Mouse (Mus musculus) left cerebral cortex, postnatal 14 days (tissue): ENCODE measurements around the gene Ddc. TPM values are rescaled to one million over a fixed set of nuclear protein-coding genes. Genes with fewer than 3 reads are reported as not detected.

ENCODE experiments used
- DNase-seq, 2 experiments: peaks; one replicate each; pipeline ENCODE4 v3.0.0; 2021 to 2022; ENCODE audit warnings: low spot score in 2 of 2, mixed read lengths in 1 of 2
- intact Hi-C: fragments of 180-260 bp; cut with DNase I; formaldehyde crosslinking; loops from one replicate; pipeline ENCODE4 v1.15.1; 2025
- total RNA-seq, 2 experiments: library from RNA; stranded (reverse); gene quantifications; 2 replicates each; pipeline ENCODE4 v1.2.3; 2021

Ddc gene
- total RNA-seq, 2 experiments from 2014 or later, result 5.1 to 5.4 TPM

DNA sequence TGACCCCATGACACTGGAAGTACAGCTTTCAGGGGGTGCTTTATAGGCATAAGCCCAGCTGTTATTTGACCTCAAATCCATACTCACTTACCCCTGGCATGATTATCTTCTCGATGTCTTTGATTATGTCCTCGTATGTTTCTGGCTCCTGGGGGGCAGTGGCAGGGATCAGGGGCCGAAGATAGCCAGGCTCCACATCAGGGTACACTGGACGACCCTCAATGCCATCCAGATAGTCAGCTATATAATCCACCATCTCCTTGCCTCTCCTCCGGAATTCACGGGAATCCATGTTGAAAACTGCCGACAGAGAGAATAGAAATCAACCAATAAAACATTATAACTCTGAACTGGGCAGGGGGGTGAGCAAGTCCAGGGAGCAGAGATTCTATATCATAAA lies 17.6 kb downstream of the Ddc start:
- intact Hi-C loops, result no loop called here
- no peak for DNase-seq

DNA sequence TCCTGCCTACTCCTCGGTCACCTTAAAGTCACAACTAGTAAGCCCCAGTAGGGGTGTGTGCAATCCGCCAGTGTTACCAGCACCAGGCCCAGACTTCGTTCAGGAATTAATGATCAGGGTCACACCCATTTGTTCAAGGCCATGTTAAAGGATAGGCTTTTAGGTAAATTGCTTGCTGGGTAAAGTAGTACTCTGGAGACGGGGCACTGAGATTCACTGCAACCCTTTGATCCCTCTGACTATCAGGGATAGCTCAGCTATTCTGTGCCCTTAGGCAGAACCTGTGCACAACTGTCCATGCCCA lies 18.3 kb downstream of the Ddc start:
- intact Hi-C loops, result no loop called here
- no peak for DNase-seq

DNA sequence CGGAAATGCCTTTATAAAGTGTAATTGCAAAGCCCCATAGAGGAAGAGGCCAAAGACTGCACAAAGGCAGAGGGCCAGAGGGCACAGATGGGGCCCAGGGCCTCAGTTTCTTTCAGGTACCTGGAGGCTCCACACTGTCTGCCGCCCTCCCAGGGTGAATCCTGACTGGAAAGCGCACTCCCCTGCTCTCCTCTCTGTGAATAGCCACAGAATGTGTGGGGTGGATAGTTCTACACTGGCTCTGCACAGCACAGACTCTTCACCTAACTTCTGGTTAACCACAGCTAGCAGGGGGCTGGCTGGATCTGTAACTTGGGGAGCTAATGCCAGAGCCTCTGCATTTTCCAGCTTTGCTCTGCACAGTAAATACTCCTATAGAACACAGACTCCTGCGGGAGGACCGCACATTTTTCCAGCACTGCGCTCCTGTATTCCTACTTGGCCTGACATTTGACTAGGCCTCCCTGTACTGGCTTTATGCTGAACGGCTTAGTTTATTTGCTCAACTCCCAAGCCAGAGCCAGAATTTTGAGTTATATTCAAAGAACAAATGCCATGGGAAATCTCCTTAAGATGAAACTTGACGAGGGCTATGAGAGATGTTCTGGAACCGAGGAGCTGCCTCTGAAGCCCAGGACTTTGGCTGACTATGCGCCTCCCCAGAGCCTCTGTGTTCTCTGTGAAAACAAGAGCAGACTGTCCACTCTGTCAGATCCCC lies 18.8 kb downstream of the Ddc start:
- DNase-seq, result no peak
- intact Hi-C loops, result no loop called here

DNA sequence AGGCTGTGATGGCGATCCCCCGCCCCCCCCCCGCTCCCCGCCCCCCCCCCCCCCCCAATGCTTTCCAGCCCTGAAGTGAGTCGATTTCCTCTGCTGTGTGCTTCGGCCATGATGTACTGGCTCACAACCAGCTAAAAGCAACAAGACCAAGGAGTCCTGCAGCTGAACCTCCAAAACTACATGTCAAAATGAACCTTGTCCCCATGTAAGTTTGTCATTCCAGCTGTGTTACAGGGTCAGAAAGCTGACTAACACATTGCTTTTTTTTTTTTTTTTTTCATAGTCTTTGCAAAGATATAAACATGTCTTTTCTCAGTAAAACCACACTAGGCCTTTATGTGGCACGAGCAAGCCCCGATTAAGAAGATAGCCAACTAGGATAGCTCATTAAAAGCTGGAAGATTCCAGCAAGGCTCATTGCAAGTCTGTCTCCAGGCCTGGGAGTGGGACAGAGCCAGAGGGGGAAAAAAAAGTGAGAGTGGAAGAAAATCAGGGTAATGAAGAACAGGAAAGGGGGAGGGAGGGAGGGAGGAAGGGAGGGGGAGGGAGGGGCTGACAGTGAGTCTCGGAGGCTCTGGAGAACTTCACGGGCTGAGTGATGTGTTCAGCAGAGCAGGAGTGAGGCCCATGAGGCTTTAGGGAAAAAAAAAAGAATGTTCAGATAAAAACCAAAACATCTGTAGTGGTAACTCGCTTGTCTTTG lies 19.5 kb downstream of the Ddc start:
- intact Hi-C loops, result no loop called here
- DNase-seq, result no peak

DNA sequence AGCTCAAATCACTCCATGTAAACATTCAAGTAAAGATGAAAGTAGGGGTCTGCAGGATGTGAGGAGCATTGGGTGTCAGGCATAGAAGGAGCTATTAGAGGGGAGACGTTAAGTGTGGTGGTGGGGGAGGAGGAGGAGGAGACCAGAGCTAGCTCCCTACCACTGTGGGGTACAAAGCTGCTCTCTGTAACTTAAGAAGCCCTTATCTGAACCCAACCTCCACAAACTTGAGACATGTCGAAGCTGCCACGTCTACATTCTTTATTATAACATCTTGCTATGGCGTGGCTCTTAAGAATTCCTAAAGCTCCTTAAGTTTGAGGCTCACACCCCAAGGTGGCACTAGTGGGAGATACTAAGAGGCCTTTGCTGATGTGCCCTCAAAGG lies 20.1 kb downstream of the Ddc start:
- no peak for DNase-seq
- intact Hi-C loops, result no loop called here

DNA sequence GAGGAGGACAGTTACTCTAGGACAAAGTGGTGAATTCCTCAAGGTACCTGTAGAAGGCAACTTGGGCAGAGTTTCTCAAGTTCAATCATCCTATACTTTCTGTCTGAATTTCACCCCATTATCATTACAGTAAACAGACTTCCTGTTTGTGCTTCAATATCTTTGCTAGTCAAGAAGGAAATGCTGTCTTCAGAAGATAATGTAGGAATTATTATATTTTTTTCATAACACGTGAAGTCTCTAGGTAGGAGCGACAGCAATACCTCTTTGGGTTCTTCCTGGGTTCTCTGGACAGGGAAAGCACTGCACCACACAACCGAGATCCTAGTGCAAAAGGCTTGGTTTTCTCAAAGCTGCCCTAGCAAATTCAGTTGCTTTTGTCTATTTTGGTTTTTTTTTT lies 21.6 kb downstream of the Ddc start:
- intact Hi-C loops, result no loop called here
- DNase-seq, result no peak

DNA sequence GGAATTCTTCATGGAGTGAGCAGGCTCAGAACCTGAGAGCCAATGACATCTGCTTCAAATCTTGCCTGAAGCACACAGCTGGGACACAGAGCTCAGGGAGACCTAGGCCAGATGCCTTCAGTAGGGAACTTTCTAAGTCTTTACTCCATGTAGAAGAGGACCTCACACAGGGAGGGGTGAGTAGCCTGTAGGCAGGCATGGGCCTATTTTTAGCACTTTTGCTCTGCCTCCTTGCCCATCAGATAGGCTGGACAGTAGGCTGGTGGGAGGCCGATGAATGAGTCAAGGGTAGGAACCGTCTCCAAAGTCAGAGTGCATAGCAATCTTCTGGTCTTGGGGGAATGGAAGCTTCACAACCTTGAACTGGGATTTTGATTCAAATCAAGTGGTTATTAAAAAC lies 22.7 kb downstream of the Ddc start:
- no peak for DNase-seq
- intact Hi-C loops, result no loop called here

DNA sequence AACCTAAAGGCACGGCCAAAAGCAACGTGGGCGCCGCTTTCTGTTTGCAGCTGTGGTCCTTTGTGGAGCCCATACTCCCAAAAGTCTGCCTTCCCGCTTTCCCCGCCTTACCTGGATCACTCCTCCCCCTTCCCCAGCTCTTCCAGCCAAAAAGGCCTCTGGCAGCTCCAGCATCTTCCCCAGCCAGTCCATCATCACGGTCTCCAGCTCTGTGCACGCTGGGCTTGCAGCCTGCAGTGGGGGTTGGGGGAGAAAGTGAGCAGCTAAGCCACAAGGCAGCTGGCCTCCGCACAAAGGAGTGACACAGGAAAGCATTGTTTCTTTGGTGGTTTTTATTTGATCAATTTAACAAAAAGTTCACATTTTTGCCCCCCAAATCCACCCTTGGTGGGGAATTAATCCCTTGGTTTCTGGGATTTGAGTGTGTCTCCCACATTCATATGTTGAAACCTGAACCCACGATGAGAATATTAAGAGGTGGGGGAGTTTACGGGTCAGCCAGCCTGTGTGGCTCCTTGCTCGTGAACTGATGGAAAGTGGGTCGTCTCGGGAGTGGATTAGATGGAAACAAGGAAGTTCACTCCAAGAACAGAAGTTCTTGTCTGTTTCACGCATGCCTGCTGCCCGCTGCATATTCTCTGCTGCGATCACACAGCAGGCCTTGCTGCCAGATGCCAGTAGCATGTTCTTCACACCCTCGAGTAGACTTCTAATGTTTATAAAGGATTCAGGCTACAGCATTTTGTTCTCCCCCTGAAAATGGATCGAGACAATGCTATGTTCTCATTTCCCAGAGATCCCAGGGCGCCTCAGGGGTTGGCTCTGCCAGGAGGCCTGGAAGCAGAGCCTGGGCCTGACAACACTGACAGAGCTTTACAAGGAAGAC lies 24.7 kb downstream of the Ddc start:
- DNase-seq, result peak in 1 of 2 experiments; percentile 17
- intact Hi-C loops, result no loop called here

DNA sequence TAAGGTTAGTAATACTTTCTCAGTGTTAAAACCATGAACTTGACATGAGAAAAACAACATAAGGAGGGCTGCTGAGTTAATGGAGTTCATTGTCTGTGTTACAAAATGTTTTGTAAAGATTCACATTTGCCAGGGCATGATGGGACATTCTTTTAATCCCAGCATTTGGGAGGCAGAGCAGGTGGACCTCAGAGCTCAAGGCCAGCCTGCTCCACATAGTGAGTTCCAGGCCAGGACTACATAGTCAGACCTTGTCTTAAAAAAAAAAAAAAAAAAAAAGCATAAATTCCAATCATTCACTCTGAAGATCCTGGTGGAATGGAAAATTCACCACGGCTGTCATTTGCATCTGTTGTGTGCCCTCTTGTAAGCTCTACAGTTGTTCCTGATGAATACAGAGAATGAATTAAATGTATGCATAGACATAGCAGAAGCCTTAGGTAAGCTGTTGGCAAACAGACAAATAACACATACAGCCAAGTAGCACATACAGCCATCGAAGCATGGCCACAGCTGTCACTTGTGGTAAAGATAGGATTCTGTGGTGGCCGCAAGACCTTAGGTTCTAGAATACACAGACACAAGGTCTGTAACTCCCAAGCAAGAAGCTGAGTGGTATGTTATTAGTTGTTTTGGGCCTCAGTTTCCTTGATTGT lies 25.7 kb downstream of the Ddc start:
- intact Hi-C loops, result no loop called here
- no peak for DNase-seq

DNA sequence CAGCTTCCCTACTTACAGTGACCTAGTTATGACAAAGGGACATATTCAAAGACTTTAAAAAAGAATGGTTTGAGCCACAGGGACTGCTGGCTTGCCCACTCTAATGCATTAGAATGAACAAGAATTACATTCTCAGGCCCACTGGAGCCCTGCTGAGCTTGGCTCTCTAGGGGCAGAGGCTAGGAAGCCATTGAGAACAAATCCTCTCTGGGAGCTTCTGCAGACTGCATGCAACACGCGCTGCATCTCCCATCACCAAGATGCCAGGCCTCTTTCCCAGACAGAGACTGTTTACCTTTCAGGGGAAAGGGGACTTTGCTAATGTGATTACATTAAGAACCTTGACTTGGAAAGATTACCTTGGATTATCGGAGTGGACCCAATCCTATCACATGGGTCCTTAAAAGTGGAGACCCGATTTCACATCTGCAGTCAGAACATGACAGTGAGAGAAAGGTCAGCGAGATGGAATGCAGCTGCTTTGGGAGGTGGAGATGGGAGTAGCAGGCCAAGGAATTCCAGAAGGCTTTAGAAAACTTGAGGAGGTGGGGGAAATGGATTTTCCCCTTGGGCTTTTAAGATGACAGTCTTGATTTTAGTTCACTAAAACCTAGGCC lies 26.6 kb downstream of the Ddc start:
- DNase-seq, result no peak
- intact Hi-C loops, result no loop called here

DNA sequence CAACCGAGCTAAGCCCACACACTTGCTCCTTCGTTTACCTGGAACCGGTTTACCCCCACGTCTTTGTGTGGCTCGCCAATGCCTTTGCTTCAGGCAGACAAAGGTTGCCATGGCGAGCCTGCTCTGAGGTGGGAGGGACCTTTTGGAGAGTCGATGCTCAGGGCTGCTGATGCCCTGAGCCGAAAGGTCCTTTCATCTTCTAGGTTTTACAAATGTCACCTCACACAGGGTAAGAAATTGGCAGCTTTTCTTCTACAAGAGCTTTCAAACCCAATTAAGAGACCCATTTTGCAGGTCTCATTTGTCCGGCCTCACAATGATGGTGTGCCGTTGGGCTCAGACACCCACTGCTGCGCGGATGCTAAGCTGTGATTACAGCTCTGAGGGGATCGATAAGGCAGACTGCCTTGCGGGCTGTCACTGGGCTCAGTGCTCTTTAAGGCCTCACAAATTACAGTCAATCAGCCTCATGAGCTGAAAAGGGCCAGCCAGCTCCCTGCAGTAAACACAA lies 29.9 kb downstream of the Ddc start:
- intact Hi-C loops, result no loop called here

DNA sequence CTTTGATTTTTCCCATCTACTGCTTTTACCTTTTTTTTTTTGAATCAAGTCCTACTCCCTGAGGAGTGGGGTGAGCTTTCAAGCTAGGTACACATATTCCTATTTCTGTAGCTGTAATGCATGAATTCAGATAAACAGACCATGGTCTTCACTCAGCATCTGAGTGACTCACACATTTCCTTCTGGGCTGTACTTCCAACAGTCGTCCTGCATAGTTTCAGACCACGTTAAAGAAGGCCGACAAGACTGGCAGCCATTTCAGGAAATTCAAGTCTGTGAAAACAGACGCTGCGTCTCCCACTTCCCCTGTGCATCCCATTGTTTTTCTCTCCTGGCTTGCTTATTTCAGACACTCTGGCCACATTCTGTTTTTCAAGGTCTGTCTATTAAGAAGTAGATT lies 31.2 kb downstream of the Ddc start:
- DNase-seq, result no peak
- intact Hi-C loops, result no loop called here

More for the DNA sequence above, 29.9 kb downstream of the Ddc start:
- no peak for DNase-seq

DNA sequence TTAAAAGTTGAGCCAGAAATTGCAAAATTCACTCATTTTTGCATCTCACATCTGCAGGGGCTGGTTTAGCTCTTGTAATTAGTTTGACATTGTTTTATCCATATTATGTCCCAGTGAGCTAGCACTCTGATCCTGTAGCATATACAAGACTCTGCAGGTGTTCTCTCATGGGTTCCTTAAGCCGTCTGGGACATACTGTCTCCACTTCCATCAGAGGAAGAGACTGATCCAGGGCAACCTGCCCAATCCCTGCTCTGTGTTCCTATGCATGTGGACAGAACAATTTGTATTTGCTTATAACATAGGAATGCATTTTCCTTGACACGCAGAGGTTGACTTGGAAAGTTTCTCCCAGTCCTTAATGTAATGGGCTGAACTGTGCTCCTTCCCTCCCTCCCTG lies 32.8 kb downstream of the Ddc start:
- intact Hi-C loops, result no loop called here
- no peak for DNase-seq

DNA sequence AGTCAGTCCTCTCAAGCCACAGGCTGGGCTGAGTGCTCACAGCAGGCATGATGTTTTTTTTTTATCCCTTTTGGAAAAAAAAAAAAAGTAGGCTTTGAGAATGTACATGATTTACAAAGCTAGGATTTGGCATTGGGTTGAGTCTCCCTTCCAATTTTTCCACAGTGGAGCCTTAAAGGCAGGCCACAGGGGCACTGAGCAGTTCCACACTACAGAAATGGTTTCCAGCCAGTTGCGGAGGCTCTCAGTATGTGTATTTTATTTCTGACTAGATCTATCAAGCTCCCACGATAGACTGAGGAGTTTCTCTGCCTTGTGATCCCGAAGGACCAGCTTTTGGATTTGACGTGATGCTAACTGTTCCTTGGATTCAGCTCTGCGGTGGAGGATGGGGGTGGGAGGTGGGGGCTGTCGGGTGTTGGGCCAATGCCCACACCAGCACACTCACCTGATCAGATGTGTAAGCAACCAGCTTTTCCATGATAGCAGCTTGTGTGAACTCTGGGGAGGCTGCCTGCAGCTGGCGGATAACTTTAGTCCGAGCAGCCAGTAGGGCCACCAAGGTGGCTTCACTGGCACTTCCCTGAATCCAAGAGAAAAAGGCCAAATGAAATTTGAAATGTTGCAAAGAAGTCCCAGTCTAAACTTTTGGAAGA lies 33.4 kb downstream of the Ddc start:
- intact Hi-C loops, result no loop called here
- DNase-seq, result no peak

DNA sequence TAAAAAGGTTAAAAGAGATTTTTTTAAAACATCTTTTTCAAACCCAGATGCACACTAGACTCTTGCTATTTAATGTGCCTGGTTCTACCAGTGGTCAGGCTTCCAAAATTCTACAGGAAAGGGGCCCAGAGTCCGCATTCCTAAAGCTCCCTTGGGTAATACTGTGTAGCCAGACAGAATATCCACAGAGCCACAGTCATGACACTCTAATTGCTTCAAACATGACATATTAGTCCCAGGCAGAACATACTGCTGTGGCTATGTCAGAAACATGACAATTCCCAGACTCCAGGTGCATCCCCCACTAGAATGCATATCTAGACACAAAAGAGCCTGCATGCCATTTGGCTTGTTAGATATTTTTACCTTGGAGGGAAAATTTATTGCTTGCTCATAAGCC lies 35.4 kb downstream of the Ddc start:
- intact Hi-C loops, result no loop called here
- DNase-seq, result no peak

DNA sequence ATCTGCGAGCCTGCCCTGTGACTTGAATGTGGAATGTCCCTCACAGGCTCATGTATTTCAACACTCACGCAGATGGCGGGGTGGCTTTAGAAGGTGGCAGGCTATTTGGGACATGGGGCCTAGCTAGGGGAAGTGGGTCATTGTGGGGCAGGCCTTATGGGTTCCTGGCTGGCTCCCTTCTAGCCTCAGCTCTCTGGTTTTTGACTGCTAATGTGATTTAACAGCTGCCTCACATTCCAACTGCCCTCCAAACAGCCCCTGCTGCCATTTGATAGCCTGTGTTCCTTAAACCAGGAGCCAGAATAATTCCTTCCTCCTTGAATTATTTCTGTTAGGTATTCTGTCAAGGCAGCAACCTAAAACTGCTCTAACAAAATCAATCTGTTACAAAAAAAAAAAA lies 41.0 kb downstream of the Ddc start:
- intact Hi-C loops, result no loop called here
- DNase-seq, result no peak

DNA sequence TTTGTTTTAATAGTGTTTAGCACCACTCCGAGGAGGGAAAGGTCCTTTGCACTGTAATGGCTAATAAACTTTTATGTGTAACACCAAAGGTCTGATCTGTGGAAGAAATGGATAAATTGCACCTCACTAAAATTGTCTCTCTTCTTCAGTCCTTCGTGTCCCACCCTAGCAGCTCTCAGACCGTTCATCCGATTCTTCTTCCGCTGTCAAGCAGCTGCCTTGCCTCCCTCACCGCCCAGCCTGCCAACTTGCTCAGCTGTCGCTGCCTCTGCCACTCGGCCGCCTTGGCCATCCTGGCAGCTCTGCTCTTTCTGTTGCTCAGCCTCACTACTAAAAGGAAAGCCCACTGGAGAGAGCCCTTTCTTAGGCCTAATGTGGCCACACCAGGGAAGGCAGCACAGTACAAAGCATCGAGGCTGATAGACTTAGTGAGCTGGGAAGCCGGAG lies 42.2 kb downstream of the Ddc start:
- intact Hi-C loops, result no loop called here
- DNase-seq, result peak in 1 of 2 experiments; percentile 7

DNA sequence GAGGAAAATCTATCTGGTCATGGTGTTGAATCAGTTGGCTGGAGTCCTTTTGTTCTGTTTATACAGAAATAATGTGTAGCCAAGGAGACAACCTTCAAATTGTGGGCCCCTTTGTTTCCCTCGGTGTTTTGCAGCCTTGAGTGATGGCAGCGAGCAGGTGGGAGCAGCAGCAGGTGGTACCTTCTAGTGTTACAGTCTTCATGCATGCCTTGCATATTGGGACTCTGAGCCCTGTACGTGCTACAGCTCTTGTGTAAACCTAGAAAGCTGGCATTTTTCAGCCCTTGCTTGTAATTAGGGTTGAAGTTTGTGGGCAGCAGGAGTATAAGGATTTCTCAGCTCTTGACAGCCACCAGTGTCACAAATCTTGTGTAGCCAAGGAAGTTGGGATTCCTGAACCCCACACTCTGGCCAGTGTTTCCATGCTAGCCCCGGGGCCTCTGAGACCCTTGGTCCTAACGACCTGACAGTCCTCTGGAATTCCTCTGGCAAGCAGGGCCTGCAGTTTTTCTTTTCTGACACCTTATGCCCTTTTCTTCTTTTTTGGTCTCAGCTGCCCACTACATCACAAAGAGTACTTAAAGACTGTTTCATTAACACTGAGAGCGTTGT lies 42.8 kb downstream of the Ddc start:
- no peak for DNase-seq
- intact Hi-C loops, result no loop called here
